Mouse (Mus musculus) myocyte (in vitro differentiated cells): Measurements from ENCODE around the gene Gga1. TPM values are rescaled to one million over a fixed set of nuclear protein-coding genes. Genes with fewer than 3 reads are reported as not detected.

Experiments
- H3K27me3 ChIP-seq: one replicate; pipeline ENCODE4 v1.6.1; 2011; ENCODE audit not compliant: control insufficient read depth, insufficient read depth, insufficient read length
- H3K36me3 ChIP-seq: one replicate; pipeline ENCODE4 v1.6.1; 2011; ENCODE audit not compliant: control insufficient read depth, insufficient read depth
- H3K4me2 ChIP-seq: one replicate; pipeline ENCODE4 v1.6.1; 2011; ENCODE audit warnings: low read depth, control low read depth
- H3K4me3 ChIP-seq: one replicate; pipeline ENCODE4 v1.5.1; 2011; ENCODE audit warnings: mild to moderate bottlenecking, control low read depth, moderate library complexity
- H3K79me2 ChIP-seq: one replicate; pipeline ENCODE4 v1.6.1; 2011; ENCODE audit not compliant: control insufficient read depth, insufficient read depth
- H3ac ChIP-seq: one replicate; pipeline ENCODE4 v1.6.1; 2011; ENCODE audit not compliant: control insufficient read depth, insufficient read length
- CEBPB ChIP-seq: IDR thresholded peaks from 2 replicates; pipeline ENCODE4 v1.6.1; 2011; ENCODE audit warnings: mild to moderate bottlenecking, moderate library complexity; ENCODE audit not compliant: poor library complexity, insufficient read depth, severe bottlenecking
- E2F4 ChIP-seq: IDR thresholded peaks from one replicate; pipeline ENCODE4 v1.6.1; 2011; ENCODE audit warnings: mild to moderate bottlenecking, control low read depth, moderate library complexity; ENCODE audit not compliant: insufficient read depth
- MAX ChIP-seq: IDR thresholded peaks from one replicate; pipeline ENCODE4 v1.6.1; 2011; ENCODE audit warnings: low read depth, mild to moderate bottlenecking, control low read depth
- MYOD1 ChIP-seq, 3 experiments: IDR thresholded peaks; one replicate each; pipeline ENCODE4 v1.6.1; 2011; ENCODE audit warnings: control low read depth in 2 of 3, low read depth in 2 of 3, mild to moderate bottlenecking in 2 of 3, moderate library complexity in 1 of 3; ENCODE audit not compliant: insufficient read length in 2 of 3, control insufficient read depth in 1 of 3
- MYOG ChIP-seq, 3 experiments: IDR thresholded peaks; one replicate each; pipeline ENCODE4 v1.6.1; 2011; ENCODE audit warnings: control low read depth in 2 of 3, low read depth in 2 of 3, mild to moderate bottlenecking in 2 of 3; ENCODE audit not compliant: insufficient read length in 2 of 3, control insufficient read depth in 1 of 3, insufficient read depth in 1 of 3
- POLR2A ChIP-seq: IDR thresholded peaks from one replicate; pipeline ENCODE4 v1.6.1; 2011; ENCODE audit warnings: low read depth, mild to moderate bottlenecking, control low read depth, moderate library complexity; ENCODE audit not compliant: insufficient read length
- POLR2AphosphoS2 ChIP-seq: IDR thresholded peaks from one replicate; pipeline ENCODE4 v1.6.1; 2011; ENCODE audit warnings: low read depth, control low read depth; ENCODE audit not compliant: insufficient read length
- REST ChIP-seq: IDR thresholded peaks from one replicate; pipeline ENCODE4 v1.6.1; 2011; ENCODE audit warnings: mild to moderate bottlenecking, control low read depth, moderate library complexity; ENCODE audit not compliant: insufficient read depth, insufficient read length
- SRF ChIP-seq: IDR thresholded peaks from one replicate; pipeline ENCODE4 v1.6.1; 2011; ENCODE audit warnings: low read depth; ENCODE audit not compliant: control insufficient read depth, insufficient read length
- TCF12 ChIP-seq: IDR thresholded peaks from one replicate; pipeline ENCODE4 v1.6.1; 2011; ENCODE audit warnings: mild to moderate bottlenecking, control low read depth; ENCODE audit not compliant: poor library complexity, insufficient read depth, severe bottlenecking
- TCF3 ChIP-seq: IDR thresholded peaks from one replicate; pipeline ENCODE4 v1.6.1; 2011; ENCODE audit warnings: low read depth, control low read depth; ENCODE audit not compliant: insufficient read length
- USF1 ChIP-seq: IDR thresholded peaks from one replicate; pipeline ENCODE4 v1.6.1; 2011; ENCODE audit warnings: low read depth, mild to moderate bottlenecking, control low read depth, moderate library complexity
- polyA plus RNA-seq: library from polyadenylated mRNA; unstranded; fragments of >200 nt; fragmentation: generic; extraction: Trizol; gene quantifications from one replicate; pipeline ENCODE4 v1.2.1, GENCODE M21; 2012; ENCODE audit warnings: missing spikeins

The Gga1 gene
- polyA plus RNA-seq, 1 experiment, result 89.3 TPM

DNA sequence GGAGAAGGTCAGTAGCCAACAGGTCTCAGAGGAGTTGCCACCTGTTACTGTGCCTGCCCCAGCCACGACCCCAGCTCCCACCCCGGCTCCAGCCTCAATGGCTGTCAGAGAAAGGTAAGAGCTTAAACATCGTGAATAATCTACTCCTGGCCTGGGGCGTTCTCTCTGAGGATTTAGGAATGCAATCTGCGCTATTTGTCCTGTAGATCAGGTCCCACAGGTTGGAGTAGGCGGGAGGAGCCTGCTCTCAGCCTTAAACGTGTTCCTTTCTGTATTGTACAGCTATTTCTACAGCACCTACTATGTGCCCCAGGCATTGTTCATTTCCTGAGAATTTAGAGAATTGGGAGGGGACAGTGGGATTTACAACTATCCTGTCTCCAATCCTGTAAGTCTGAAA, 31.4 kb downstream of the Gga1 start:
- no peaks in the 10 kb centered on the region for H3K27me3 ChIP-seq
- H3K4me3 ChIP-seq, result no peak overlapping the region
- H3K79me2 ChIP-seq, result no peaks in the 10 kb centered on the region
- H3ac ChIP-seq, result no peak overlapping the region
- TF ChIP-seq MYOD1 (IDR thresholded peaks at IDR 0.05; ENCODE audit: control insufficient read depth in 1 of 3, insufficient read length in 2 of 3, low read depth in 2 of 3) (no peak), POLR2A (no peak), MYOG (IDR thresholded peaks at IDR 0.05; ENCODE audit: control insufficient read depth in 1 of 3, insufficient read depth in 1 of 3, insufficient read length in 2 of 3, low read depth in 2 of 3) (no peak), E2F4 (no peak), USF1 (no peak), POLR2AphosphoS2 (no peak)
- H3K36me3 ChIP-seq, result peaks cover 13% of the 10 kb centered on the region
- H3K4me2 ChIP-seq, result no peak overlapping the region

GRCm38 (mm10) chr15:78908982-78909381, 32.0 kb downstream of the Gga1 start:
- H3K4me3 ChIP-seq, result no peak overlapping the region
- no peaks in the 10 kb centered on the region for H3K79me2 ChIP-seq
- TF ChIP-seq POLR2AphosphoS2, result no peak
- TF ChIP-seq MYOD1 (IDR thresholded peaks at IDR 0.05; ENCODE audit: control insufficient read depth in 1 of 3, insufficient read length in 2 of 3, low read depth in 2 of 3), result no peak
- TF ChIP-seq MAX, result no peak
- TF ChIP-seq POLR2A, result no peak
- no peak for TF ChIP-seq TCF12
- TF ChIP-seq USF1, result no peak
- TF ChIP-seq SRF, result no peak
- no peak for TF ChIP-seq REST
- no peak for TF ChIP-seq MYOG (IDR thresholded peaks at IDR 0.05; ENCODE audit: control insufficient read depth in 1 of 3, insufficient read depth in 1 of 3, insufficient read length in 2 of 3, low read depth in 2 of 3)
- no peak for TF ChIP-seq TCF3
- TF ChIP-seq CEBPB, result no peak
- TF ChIP-seq E2F4, result no peak
- no peak overlapping the region for H3ac ChIP-seq
- no peaks in the 10 kb centered on the region for H3K27me3 ChIP-seq
- no peak overlapping the region for H3K4me2 ChIP-seq
- H3K36me3 ChIP-seq, result peaks cover 13% of the 10 kb centered on the region

DNA sequence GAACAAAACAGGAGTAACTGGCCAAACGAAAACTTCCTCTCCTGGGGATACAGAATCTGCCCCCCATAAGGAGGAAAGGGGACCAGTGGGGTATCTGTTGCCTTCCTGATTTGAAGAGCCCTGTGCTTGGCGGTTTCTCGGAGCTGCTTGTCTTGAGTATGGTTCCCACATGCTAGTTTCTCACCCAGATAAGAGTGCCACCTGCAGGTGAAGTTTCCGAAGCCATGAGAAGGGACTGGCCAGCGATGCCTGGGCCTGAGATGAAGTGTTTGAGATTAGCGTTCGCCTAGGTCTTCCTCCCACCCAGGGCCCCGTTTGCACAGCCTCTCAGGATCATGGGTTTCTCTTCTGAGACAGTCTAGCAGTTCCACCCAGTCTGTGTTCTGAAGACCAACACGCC, 35.0 kb downstream of the Gga1 start:
- Histone ChIP-seq H3K79me2 (peaks cover 14% of the 10 kb centered on the region), H3ac (no peak overlapping the region), H3K4me3 (no peak overlapping the region), H3K27me3 (no peaks in the 10 kb centered on the region), H3K36me3 (no peaks in the 10 kb centered on the region), H3K4me2 (no peak overlapping the region)
- TF ChIP-seq MYOG (IDR thresholded peaks at IDR 0.05; ENCODE audit: control insufficient read depth in 1 of 3, insufficient read depth in 1 of 3, insufficient read length in 2 of 3, low read depth in 2 of 3) (no peak), USF1 (no peak), TCF3 (no peak), E2F4 (no peak), MYOD1 (IDR thresholded peaks at IDR 0.05; ENCODE audit: control insufficient read depth in 1 of 3, insufficient read length in 2 of 3, low read depth in 2 of 3) (no peak), TCF12 (no peak), CEBPB (no peak), POLR2AphosphoS2 (no peak), REST (no peak), SRF (no peak), POLR2A (no peak), MAX (no peak)

- Histone ChIP-seq H3K4me2 (peak within 1 kb of the TSS; percentile 89), H3K27me3 (no peaks in the 10 kb centered on the region), H3K79me2 (peaks cover 14% of the 10 kb centered on the region), H3ac (peak within 1 kb of the TSS; percentile 43), H3K4me3 (peak within 1 kb of the TSS; percentile 22), H3K36me3 (no peaks in the 10 kb centered on the region)
- TF ChIP-seq MYOD1 (IDR thresholded peaks at IDR 0.05; ENCODE audit: control insufficient read depth in 1 of 3, insufficient read length in 2 of 3, low read depth in 2 of 3), result peak in 1 of 3 experiments; percentile 53
- peak; percentile 98 for TF ChIP-seq POLR2AphosphoS2
- TF ChIP-seq SRF, result no peak
- peak in 2 of 3 experiments; percentile 21 to 63 for TF ChIP-seq MYOG (IDR thresholded peaks at IDR 0.05; ENCODE audit: control insufficient read depth in 1 of 3, insufficient read depth in 1 of 3, insufficient read length in 2 of 3, low read depth in 2 of 3)
- TF ChIP-seq TCF12, result no peak
- TF ChIP-seq TCF3, result no peak
- peak; percentile 41 for TF ChIP-seq MAX
- peak; percentile 74 for TF ChIP-seq E2F4
- no peak for TF ChIP-seq USF1
- TF ChIP-seq POLR2A, result peak; percentile 99
- no peak for TF ChIP-seq CEBPB
- TF ChIP-seq REST, result no peak
Measured at GRCm38 (mm10) chr15:78913632-78914090, 36.7 kb downstream of the Gga1 start, which contains the start of gene Pdxp. Pdxp (plus strand) TSS chr15:78913919.

- Histone ChIP-seq H3K36me3 (no peaks in the 10 kb centered on the region), H3K4me2 (peak overlapping the region; percentile 89), H3ac (peak overlapping the region; percentile 43), H3K4me3 (peak overlapping the region; percentile 22), H3K79me2 (peaks cover 14% of the 10 kb centered on the region), H3K27me3 (no peaks in the 10 kb centered on the region)
- peak in 2 of 3 experiments; percentile 1 to 2 for TF ChIP-seq MYOD1 (IDR thresholded peaks at IDR 0.05; ENCODE audit: control insufficient read depth in 1 of 3, insufficient read length in 2 of 3, low read depth in 2 of 3)
- TF ChIP-seq MYOG (IDR thresholded peaks at IDR 0.05; ENCODE audit: control insufficient read depth in 1 of 3, insufficient read depth in 1 of 3, insufficient read length in 2 of 3, low read depth in 2 of 3), result peak in 1 of 3 experiments; percentile 1
- TF ChIP-seq TCF12, result no peak
- peak; percentile 3 for TF ChIP-seq TCF3
Measured at GRCm38 (mm10) chr15:78914091-78914822, 37.3 kb downstream of the Gga1 start.
